Mouse (Mus musculus) kidney, adult 18-20 months (tissue): Measurements from ENCODE around the gene Trappc10.

ENCODE experiments used
- DNase-seq: peaks from one replicate; pipeline ENCODE4 v3.0.0; 2021

Trappc10 gene

GRCm38 (mm10) chr10:78255646-78256059 is 11.2 kb upstream of the Trappc10 start:
- peak; percentile 65 for DNase-seq

GRCm38 (mm10) chr10:78247206-78247605 is 2.8 kb upstream of the Trappc10 start:
- no peak for DNase-seq

GRCm38 (mm10) chr10:78246725-78247124 is 2.3 kb upstream of the Trappc10 start:
- DNase-seq: no peak

- DNase-seq: no peak
These were observed 745 bp upstream of the Trappc10 start for GRCm38 (mm10) chr10:78245225-78245547.

GRCm38 (mm10) chr10:78244058-78244437 is 393 bp downstream of the Trappc10 start:
- peak; percentile 64 for DNase-seq

- DNase-seq: no peak
These were observed 5.5 kb downstream of the Trappc10 start for GRCm38 (mm10) chr10:78238926-78239325.

- DNase-seq: no peak
These were observed 6.1 kb downstream of the Trappc10 start for GRCm38 (mm10) chr10:78238297-78238696.

- no peak for DNase-seq
These were observed 6.6 kb downstream of the Trappc10 start for GRCm38 (mm10) chr10:78237809-78238208.

GRCm38 (mm10) chr10:78236885-78237629 is 7.4 kb downstream of the Trappc10 start:
- no peak for DNase-seq

GRCm38 (mm10) chr10:78233756-78234155 is 10.7 kb downstream of the Trappc10 start:
- peak; percentile 63 for DNase-seq

- DNase-seq: peak; percentile 31
These were observed 11.3 kb downstream of the Trappc10 start for GRCm38 (mm10) chr10:78233161-78233560.

- DNase-seq: no peak
These were observed 12.0 kb downstream of the Trappc10 start for GRCm38 (mm10) chr10:78232301-78232980.

- DNase-seq: no peak
These were observed 15.9 kb downstream of the Trappc10 start for GRCm38 (mm10) chr10:78228560-78228928.

GRCm38 (mm10) chr10:78227875-78228559 is 16.4 kb downstream of the Trappc10 start:
- DNase-seq: no peak

GRCm38 (mm10) chr10:78224136-78224535 is 20.3 kb downstream of the Trappc10 start:
- no peak for DNase-seq

GRCm38 (mm10) chr10:78222908-78223307 is 21.5 kb downstream of the Trappc10 start:
- no peak for DNase-seq

GRCm38 (mm10) chr10:78221315-78221714 is 23.1 kb downstream of the Trappc10 start:
- DNase-seq: no peak

GRCm38 (mm10) chr10:78219528-78219927 is 24.9 kb downstream of the Trappc10 start:
- no peak for DNase-seq

- no peak for DNase-seq
These were observed 25.9 kb downstream of the Trappc10 start for GRCm38 (mm10) chr10:78218576-78218975.

GRCm38 (mm10) chr10:78216376-78217083 is 27.9 kb downstream of the Trappc10 start:
- no peak for DNase-seq

GRCm38 (mm10) chr10:78214371-78214770 is 30.1 kb downstream of the Trappc10 start:
- DNase-seq: no peak

GRCm38 (mm10) chr10:78211311-78211710 is 33.1 kb downstream of the Trappc10 start:
- DNase-seq: peak; percentile 17

- DNase-seq: no peak
These were observed 43.3 kb downstream of the Trappc10 start for GRCm38 (mm10) chr10:78201182-78201581.
